Comparison of ENCODE assay signal across 9 mouse cellular contexts in the genomic region with DNA sequence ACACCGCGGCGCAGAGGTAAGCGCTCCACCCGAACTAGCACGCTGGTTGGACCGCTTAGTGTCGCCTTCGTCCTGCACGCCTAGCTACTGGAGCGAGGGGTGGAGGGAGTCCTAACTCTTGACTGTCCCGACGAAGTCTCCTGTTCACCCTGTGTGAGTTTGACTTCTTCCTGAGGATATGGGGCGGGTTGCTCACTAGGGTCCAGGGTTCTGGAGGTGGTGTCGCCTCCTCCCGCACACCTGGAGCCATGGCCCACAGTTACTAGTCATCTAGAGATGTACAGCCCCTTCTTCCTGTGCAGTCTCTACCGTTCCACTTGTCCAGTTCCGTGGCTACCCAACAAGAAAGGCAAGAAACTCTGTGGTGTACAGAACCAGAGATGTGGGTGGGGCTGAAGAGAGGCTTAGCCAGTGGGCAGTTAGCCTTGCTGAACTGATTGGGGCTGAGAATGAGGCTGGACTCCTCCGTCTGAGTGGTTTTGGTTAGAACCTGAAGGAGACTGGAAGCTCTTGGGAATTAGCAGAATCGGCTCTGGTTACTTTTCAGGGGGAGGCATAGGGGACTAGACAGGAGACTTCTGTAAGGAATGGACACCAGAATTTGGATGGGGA. TPM values are rescaled to one million over a fixed set of nuclear protein-coding genes. Genes with fewer than 3 reads are reported as not detected.
DNase-seq lines count a peak whose midpoint lies in the region; ATAC-seq and TF ChIP-seq lines count a peak whose summit lies in the region.
"Had no signal": no experiment of that assay in that cellular context is flagged by ENCODE, and none has a peak within 500 bp of the region (broad histone marks: within the 10 kb centered on the region; RNA-seq: fewer than 3 reads in every experiment).

No protein-coding gene starts in this region.

- H3K4me2 ChIP-seq in kidney, embryonic 14.5 days (replicated peaks; ENCODE audit: low read depth, low read length): peak overlapping the region; percentile 82
- H3K4me2 ChIP-seq in embryonic facial prominence, embryonic 11.5 days (ENCODE audit: low read depth, low read length): peak overlapping the region; percentile 87
- H3K4me2 ChIP-seq in hindbrain, postnatal 0 days (ENCODE audit: low read depth, low read length): peak overlapping the region; percentile 70
- H3K4me2 ChIP-seq in midbrain, postnatal 0 days (ENCODE audit: low read depth, low read length, poor library complexity, severe bottlenecking): peak overlapping the region; percentile 78

- H3K27ac ChIP-seq in kidney, embryonic 14.5 days (ENCODE audit: low read depth, low read length): no peak overlapping the region
- no peak overlapping the region for H3K27ac ChIP-seq in embryonic facial prominence, embryonic 11.5 days (replicated peaks; ENCODE audit: low read depth, low read length)
- H3K27ac ChIP-seq in hindbrain, postnatal 0 days: 0 out of 2 replicates have a peak overlapping the region, but pooled peaks have one; percentile 41
- no peak overlapping the region for H3K27ac ChIP-seq in midbrain, postnatal 0 days (ENCODE audit: low read depth, low read length)

- TF ChIP-seq CTCF in hindbrain, postnatal 0 days (IDR thresholded peaks at IDR 0.05; ENCODE audit: low read depth): no peak
- no peak for TF ChIP-seq CTCF in midbrain, postnatal 0 days (IDR thresholded peaks at IDR 0.05)

- WGBS in kidney, embryonic 14.5 days: 4% methylated on average over 20 of the region's 20 CpGs
- WGBS in embryonic facial prominence, embryonic 11.5 days: 3% methylated on average over 20 of the region's 20 CpGs
- 5% methylated on average over 20 of the region's 20 CpGs for WGBS in hindbrain, postnatal 0 days
- 3% methylated on average over 20 of the region's 20 CpGs for WGBS in midbrain, postnatal 0 days

- peaks cover 21% of the 10 kb centered on the region for H3K4me1 ChIP-seq in kidney, embryonic 14.5 days (ENCODE audit: control insufficient read depth, insufficient read depth, low read length)
- peaks cover 4% of the 10 kb centered on the region; the same call in 1 of the 2 replicates for H3K4me1 ChIP-seq in embryonic facial prominence, embryonic 11.5 days (ENCODE audit: control insufficient read depth, insufficient read depth, low read length)
- peaks cover 3% of the 10 kb centered on the region; the same call in 1 of the 2 replicates for H3K4me1 ChIP-seq in hindbrain, postnatal 0 days (ENCODE audit: insufficient read depth, low read length)
- peaks cover 4% of the 10 kb centered on the region; the same call in 1 of the 2 replicates for H3K4me1 ChIP-seq in midbrain, postnatal 0 days (ENCODE audit: insufficient read depth, low read length)

- peaks cover 8% of the 10 kb centered on the region for H3K27me3 ChIP-seq in kidney, embryonic 14.5 days (ENCODE audit: control insufficient read depth, insufficient read depth, low read length)
- peaks cover 6% of the 10 kb centered on the region; the same call in 1 of the 2 replicates for H3K27me3 ChIP-seq in embryonic facial prominence, embryonic 11.5 days (ENCODE audit: control insufficient read depth, insufficient read depth, low read length)
- H3K27me3 ChIP-seq in hindbrain, postnatal 0 days (ENCODE audit: insufficient read depth, low read length): no peaks in the 10 kb centered on the region
- no peaks in the 10 kb centered on the region for H3K27me3 ChIP-seq in midbrain, postnatal 0 days (ENCODE audit: insufficient read depth, low read length)

- H3K9me3 ChIP-seq in kidney, embryonic 14.5 days (ENCODE audit: control insufficient read depth, low read length): no peaks in the 10 kb centered on the region
- no peaks in the 10 kb centered on the region for H3K9me3 ChIP-seq in embryonic facial prominence, embryonic 11.5 days (replicated peaks; ENCODE audit: control insufficient read depth, low read length)
- no peaks in the 10 kb centered on the region for H3K9me3 ChIP-seq in hindbrain, postnatal 0 days (ENCODE audit: low read length)
- no peaks in the 10 kb centered on the region for H3K9me3 ChIP-seq in midbrain, postnatal 0 days (ENCODE audit: low read length)

- H3K9ac ChIP-seq in kidney, embryonic 14.5 days (ENCODE audit: low read depth, low read length): peak overlapping the region; percentile 84; the same call in 1 of the 2 replicates
- H3K9ac ChIP-seq in embryonic facial prominence, embryonic 11.5 days (replicated peaks; ENCODE audit: low read length): peak overlapping the region; percentile 78
- peak overlapping the region; percentile 71 for H3K9ac ChIP-seq in hindbrain, postnatal 0 days (replicated peaks; ENCODE audit: low read length)
- H3K9ac ChIP-seq in midbrain, postnatal 0 days (replicated peaks; ENCODE audit: low read length, poor library complexity, severe bottlenecking): peak overlapping the region; percentile 91

- no peaks in the 10 kb centered on the region for H3K36me3 ChIP-seq in kidney, embryonic 14.5 days (ENCODE audit: control insufficient read depth, insufficient read depth, low read length)
- no peaks in the 10 kb centered on the region for H3K36me3 ChIP-seq in embryonic facial prominence, embryonic 11.5 days (replicated peaks; ENCODE audit: control insufficient read depth, insufficient read depth, low read depth, low read length)
- H3K36me3 ChIP-seq in hindbrain, postnatal 0 days (ENCODE audit: insufficient read depth, low read length): no peaks in the 10 kb centered on the region
- peaks cover 8% of the 10 kb centered on the region for H3K36me3 ChIP-seq in midbrain, postnatal 0 days (ENCODE audit: insufficient read depth, low read length)

- peak overlapping the region; percentile 72 for H3K4me3 ChIP-seq in kidney, embryonic 14.5 days (ENCODE audit: low read length)
- peak overlapping the region; percentile 72 for H3K4me3 ChIP-seq in embryonic facial prominence, embryonic 11.5 days (ENCODE audit: low read depth, low read length)
- H3K4me3 ChIP-seq in hindbrain, postnatal 0 days (ENCODE audit: low read length): peak overlapping the region; percentile 62
- H3K4me3 ChIP-seq in midbrain, postnatal 0 days (ENCODE audit: low read depth, low read length): peak overlapping the region; percentile 77
- H3K4me3 ChIP-seq: erythroblast, embryonic 14.5 days had no signal

- DNase-seq in kidney, adult 11 months: no peak
- peak; percentile 30 for DNase-seq in embryonic facial prominence, embryonic 11.5 days (ENCODE audit: low spot score)
- peak; percentile 10 for DNase-seq in hindbrain, postnatal 0 days (ENCODE audit: low spot score)
- DNase-seq in midbrain, postnatal 0 days (ENCODE audit: low spot score): no peak
- DNase-seq in layer of hippocampus, adult 9-10 months (ENCODE audit: low spot score): no peak
- DNase-seq in gastrocnemius, adult 18-20 months (ENCODE audit: low spot score): no peak

- peak; percentile 20 for ATAC-seq in kidney, embryonic 14.5 days (ENCODE audit: low FRiP score, low TSS enrichment)
- peak; percentile 12 for ATAC-seq in embryonic facial prominence, embryonic 11.5 days (replicated peaks; ENCODE audit: insufficient number of reproducible peaks, low FRiP score, low TSS enrichment, low read depth)
- ATAC-seq in hindbrain, postnatal 0 days: no peak
- no peak for ATAC-seq in midbrain, postnatal 0 days (ENCODE audit: low FRiP score)
- no peak for ATAC-seq in CD4-positive, CD25-positive, alpha-beta regulatory T cell, adult 4 months

RNA-seq across cellular contexts. Expression of gene Ebf4, which starts 1.3 kb away (rescaled TPM):
- polyA plus RNA-seq in kidney, embryonic 14.5 days (2014; fragmentation: Nextera tagmentation; extraction: Ambion mirVana): 2.8 and 3.1 TPM in 2 replicates
- 1.3 and 1.4 TPM in 2 replicates for polyA plus RNA-seq in embryonic facial prominence, embryonic 11.5 days (2014; fragmentation: Nextera tagmentation; extraction: Ambion mirVana)
- total RNA-seq in hindbrain, postnatal 0 days (2014; rRNA removed): 18.7 and 19.3 TPM in 2 replicates
- polyA plus RNA-seq in hindbrain, postnatal 0 days (2015; fragmentation: Nextera tagmentation; extraction: Ambion mirVana): 5.4 TPM in 2 replicates
- total RNA-seq in midbrain, postnatal 0 days (2014; rRNA removed): 17.2 and 22.5 TPM in 2 replicates
- 6.3 and 6.7 TPM in 2 replicates for polyA plus RNA-seq in midbrain, postnatal 0 days (2015; fragmentation: Nextera tagmentation; extraction: Ambion mirVana)
- total RNA-seq in gastrocnemius, adult 18-20 months (2021): under 1 TPM; 0.27 to 0.43 TPM
- not detected for polyA plus RNA-seq in CD4-positive, CD25-positive, alpha-beta regulatory T cell, adult 4 months (2017; shearing (Covaris generic))
- polyA plus RNA-seq: erythroblast, embryonic 14.5 days had no signal

RNA-seq across cellular contexts. Expression of gene Idh3b, which starts 11.9 kb away (rescaled TPM):
- polyA plus RNA-seq in kidney, embryonic 14.5 days (2014; fragmentation: Nextera tagmentation; extraction: Ambion mirVana): 175 and 181 TPM in 2 replicates
- 145 and 160 TPM in 2 replicates for polyA plus RNA-seq in embryonic facial prominence, embryonic 11.5 days (2014; fragmentation: Nextera tagmentation; extraction: Ambion mirVana)
- 158 and 161 TPM in 2 replicates for total RNA-seq in hindbrain, postnatal 0 days (2014; rRNA removed)
- polyA plus RNA-seq in hindbrain, postnatal 0 days (2015; fragmentation: Nextera tagmentation; extraction: Ambion mirVana): 215 TPM in 2 replicates
- 141 and 149 TPM in 2 replicates for total RNA-seq in midbrain, postnatal 0 days (2014; rRNA removed)
- polyA plus RNA-seq in midbrain, postnatal 0 days (2015; fragmentation: Nextera tagmentation; extraction: Ambion mirVana): 176 and 194 TPM in 2 replicates
- 100 to 1,000 TPM; 450 to 457 TPM for total RNA-seq in gastrocnemius, adult 18-20 months (2021)
- polyA plus RNA-seq in CD4-positive, CD25-positive, alpha-beta regulatory T cell, adult 4 months (2017; shearing (Covaris generic)): 100 to 1,000 TPM; 142 to 200 TPM

RNA-seq across cellular contexts. Expression of gene Nop56, which starts 22.0 kb away (rescaled TPM):
- polyA plus RNA-seq in kidney, embryonic 14.5 days (2014; fragmentation: Nextera tagmentation; extraction: Ambion mirVana): 311 and 354 TPM in 2 replicates
- polyA plus RNA-seq in embryonic facial prominence, embryonic 11.5 days (2014; fragmentation: Nextera tagmentation; extraction: Ambion mirVana): 356 and 411 TPM in 2 replicates
- 109 and 118 TPM in 2 replicates for total RNA-seq in hindbrain, postnatal 0 days (2014; rRNA removed)
- polyA plus RNA-seq in hindbrain, postnatal 0 days (2015; fragmentation: Nextera tagmentation; extraction: Ambion mirVana): 258 and 268 TPM in 2 replicates
- 104 and 139 TPM in 2 replicates for total RNA-seq in midbrain, postnatal 0 days (2014; rRNA removed)
- polyA plus RNA-seq in midbrain, postnatal 0 days (2015; fragmentation: Nextera tagmentation; extraction: Ambion mirVana): 259 and 302 TPM in 2 replicates
- total RNA-seq in gastrocnemius, adult 18-20 months (2021): 10 to 100 TPM; 23.8 to 29.5 TPM
- 100 to 1,000 TPM; 390 to 407 TPM for polyA plus RNA-seq in CD4-positive, CD25-positive, alpha-beta regulatory T cell, adult 4 months (2017; shearing (Covaris generic))

Comparison
In these comparisons a context has a peak if more than half of its experiments do, and no peak if none do; other contexts are left out.
1. ATAC-seq: peak in kidney, embryonic 14.5 days (single experiment) and embryonic facial prominence, embryonic 11.5 days (single experiment); none in hindbrain, postnatal 0 days (single experiment), midbrain, postnatal 0 days (single experiment) and CD4-positive, CD25-positive, alpha-beta regulatory T cell, adult 4 months (single experiment).
2. DNase-seq: peak in embryonic facial prominence, embryonic 11.5 days (single experiment) and hindbrain, postnatal 0 days (single experiment); none in kidney, adult 11 months (single experiment), midbrain, postnatal 0 days (single experiment), layer of hippocampus, adult 9-10 months (single experiment) and gastrocnemius, adult 18-20 months (single experiment).
3. Peak in every context shown above with its lines, with median percentiles within 50 percentile points of each other: H3K4me2 ChIP-seq, H3K4me3 ChIP-seq and H3K9ac ChIP-seq.